Mouse (Mus musculus): ENCODE data around the gene Gm4981. TPM values are rescaled to one million over a fixed set of nuclear protein-coding genes. Genes with fewer than 3 reads are reported as not detected.

The Gm4981 gene
- polyA plus RNA-seq (2017; shearing (Covaris generic)) = 1 to 10 TPM in 1 of 2 experiments, under 1 TPM in 1; 0.36 to 1.9 TPM

DNA sequence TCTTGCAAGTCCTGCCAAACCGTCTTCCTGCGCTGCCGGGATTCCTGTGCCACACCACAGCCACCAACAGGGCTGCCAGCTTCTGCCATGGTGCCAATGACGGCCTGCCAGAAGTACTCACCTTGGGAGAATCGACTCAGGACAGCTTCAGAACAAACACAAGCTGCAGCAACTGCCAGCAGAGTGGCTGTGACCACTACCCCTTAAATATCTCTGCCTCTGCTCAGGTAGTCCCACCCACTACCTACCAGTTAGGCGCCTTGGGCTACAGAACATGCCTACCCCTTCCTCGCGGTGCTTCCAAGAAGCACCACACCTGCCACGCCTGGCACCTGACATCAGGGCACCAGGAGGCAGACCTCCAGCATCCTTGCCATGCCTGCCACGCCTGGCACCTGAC, at the start of gene Gm4981:
TSS of gene Gm4981 (minus strand) at position 89 of the 400 bp plus-strand sequence.

DNA sequence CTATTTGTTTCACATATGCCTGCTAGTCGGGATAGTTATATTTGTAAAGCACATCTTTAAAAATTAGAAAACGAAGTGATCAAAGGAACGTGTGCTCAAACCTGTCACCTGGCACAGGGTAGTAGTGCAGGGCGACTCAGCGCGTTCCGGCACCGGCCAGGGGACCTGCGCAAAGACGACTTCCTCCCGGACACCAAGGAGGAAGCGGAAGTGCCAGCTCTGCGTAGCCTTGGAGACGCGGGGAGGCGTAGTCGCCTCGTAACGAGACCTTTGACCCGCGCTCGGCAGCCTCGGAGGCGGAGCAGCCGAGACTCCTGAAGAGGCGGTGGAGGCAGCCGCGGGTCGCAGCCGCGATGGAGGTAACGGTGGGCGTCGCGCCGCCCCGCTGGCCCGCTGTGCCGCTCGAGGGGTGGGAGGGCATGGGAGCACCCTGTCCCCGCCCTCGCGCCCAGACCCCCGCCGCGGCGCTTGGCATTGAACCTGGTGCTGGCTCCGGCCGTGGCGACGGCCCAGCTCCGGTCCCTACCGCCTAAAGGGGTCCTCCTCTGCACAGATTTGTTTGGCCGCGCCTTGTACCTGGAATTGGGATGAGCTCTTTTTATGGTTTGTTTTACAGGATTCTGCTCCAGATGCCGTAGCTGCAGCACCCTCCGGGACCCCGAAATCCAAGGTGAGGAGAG, 18.9 kb upstream of the Gm4981 start, which contains the start of gene Gcc2:
TSS of gene Gcc2 (plus strand) at position 285 of the 680 bp plus-strand sequence.

DNA sequence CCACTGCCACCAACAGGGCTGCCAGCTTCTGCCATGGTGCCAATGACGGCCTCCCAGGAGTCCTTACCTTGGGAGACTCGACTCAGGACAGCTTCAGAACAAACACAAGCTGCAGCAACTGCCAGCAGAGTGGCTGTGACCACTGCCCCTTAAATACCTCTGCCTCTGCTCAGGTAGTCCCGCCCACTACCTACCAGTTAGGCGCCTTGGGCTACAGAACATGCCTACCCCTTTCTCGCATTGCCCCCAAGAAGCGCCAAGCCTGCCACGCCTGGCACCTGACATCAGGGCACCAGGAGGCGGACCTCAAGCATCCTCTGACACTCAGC, 3.9 kb downstream of the Gm4981 start, which contains the start of gene Duxf3:
TSS of gene Duxf3 (minus strand) at position 35 of the 329 bp plus-strand sequence.

DNA sequence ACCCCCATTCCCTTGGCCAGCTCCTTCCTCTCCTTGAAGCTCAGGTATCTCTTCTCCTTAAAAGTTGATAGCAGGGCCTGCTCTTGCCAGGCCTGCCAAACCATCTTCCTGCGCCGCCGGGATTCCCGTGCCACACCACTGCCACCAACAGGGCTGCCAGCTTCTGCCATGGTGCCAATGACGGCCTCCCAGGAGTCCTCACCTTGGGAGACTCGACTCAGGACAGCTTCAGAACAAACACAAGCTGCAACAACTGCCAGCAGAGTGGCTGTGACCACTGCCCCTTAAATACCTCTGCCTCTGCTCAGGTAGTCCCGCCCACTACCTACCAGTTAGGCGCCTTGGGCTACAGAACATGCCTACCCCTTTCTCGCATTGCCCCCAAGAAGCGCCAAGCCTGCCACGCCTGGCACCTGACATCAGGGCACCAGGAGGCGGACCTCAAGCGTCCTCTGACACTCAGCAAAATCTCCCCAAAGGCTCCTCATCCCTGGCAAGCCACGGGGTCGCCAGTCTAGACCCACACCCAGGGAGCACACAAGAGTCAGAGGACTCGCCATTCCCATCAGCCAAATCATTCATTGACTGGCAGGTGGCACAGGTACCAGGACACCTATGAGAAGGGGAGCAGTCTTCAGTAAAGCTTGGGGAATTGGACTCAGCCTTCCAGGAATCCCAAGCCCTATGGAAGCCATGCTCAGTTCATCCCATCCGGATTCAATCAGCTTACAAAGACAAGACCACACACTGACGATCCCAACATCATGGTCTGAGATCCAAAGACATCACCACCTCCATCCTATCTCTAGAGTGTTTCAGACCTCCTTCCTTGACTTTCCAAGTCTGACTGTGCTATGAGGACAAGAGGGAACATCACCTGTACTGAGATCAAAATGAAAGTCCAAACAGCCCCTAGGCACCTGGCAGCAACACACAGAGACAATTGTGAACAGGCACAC, 11.4 kb downstream of the Gm4981 start, which contains the start of gene AW822073:
TSS of gene AW822073 (minus strand) at position 104 of the 959 bp plus-strand sequence.

Other genes with a start within 250 kb of the Gm4981 start
- 1 to 10 TPM in 1 of 2 experiments, under 1 TPM in 1; 0.96 to 9.9 TPM for gene AW822073, start 11.8 kb downstream of the Gm4981 start, polyA plus RNA-seq (2017; shearing (Covaris generic))
- gene Duxf3, start 4.0 kb downstream of the Gm4981 start, polyA plus RNA-seq (2017; shearing (Covaris generic)) = 10 to 100 TPM in 1 of 2 experiments, 1 to 10 TPM in 1; 3.0 to 11.2 TPM
- gene Gcc2, start 18.8 kb upstream of the Gm4981 start, polyA plus RNA-seq (2017; shearing (Covaris generic)) = 10 to 100 TPM; 58.7 to 76.0 TPM
- gene Lims1, start 86.8 kb upstream of the Gm4981 start, polyA plus RNA-seq (2017; shearing (Covaris generic)) = 10 to 100 TPM; 82.8 to 98.1 TPM
- 10 to 100 TPM; 38.7 to 41.8 TPM for gene Ranbp2, start 210.2 kb upstream of the Gm4981 start, polyA plus RNA-seq (2017; shearing (Covaris generic))